Mouse (Mus musculus) neural tube, embryonic 14.5 days (tissue): ENCODE measurements at regions not wholly inside any gene's neighbourhood (a gene's known extent, or its start where the extent isn't known, plus 50 kb on each side); places are given as distances from the start of the nearest gene placed in this dataset.
A peak's percentile ranks its signal among the peaks of the same experiment; 100 is the strongest.

Source experiments
- ATAC-seq: fragments of 200-750 bp; cut with Nextera tagmentation; 2 replicates; pipeline ENCODE4 v1.8.0; 2017; ENCODE audit warnings: low read depth, mild to moderate bottlenecking, moderate TSS enrichment, moderate library complexity
- H3K27ac ChIP-seq: fragments of 300-500 bp; sonication (generic); 2 replicates; pipeline ENCODE4 v1.5.1; 2014; ENCODE audit warnings: low read depth, mild to moderate bottlenecking, control low read depth, low read length, moderate library complexity, mixed read lengths
- H3K27me3 ChIP-seq: fragments of 300-500 bp; sonication (generic); 2 replicates; pipeline ENCODE4 v1.6.1; 2014; ENCODE audit warnings: low read length; ENCODE audit not compliant: control insufficient read depth, insufficient read depth
- H3K36me3 ChIP-seq: fragments of 300-500 bp; sonication (generic); 2 replicates; pipeline ENCODE4 v1.6.1; 2014; ENCODE audit warnings: low read length, mixed read lengths; ENCODE audit not compliant: control insufficient read depth, insufficient read depth
- H3K4me1 ChIP-seq: fragments of 300-500 bp; sonication (generic); 2 replicates; pipeline ENCODE4 v1.6.1; 2014; ENCODE audit warnings: low read length; ENCODE audit not compliant: control insufficient read depth, insufficient read depth
- H3K4me2 ChIP-seq: fragments of 300-500 bp; sonication (generic); 2 replicates; pipeline ENCODE4 v1.6.1; 2014; ENCODE audit warnings: mild to moderate bottlenecking, low read depth, low read length, control low read depth
- H3K4me3 ChIP-seq: fragments of 300-500 bp; sonication (generic); 2 replicates; pipeline ENCODE4 v1.5.1; 2014; ENCODE audit warnings: low read depth, low read length, control low read depth, mixed read lengths
- H3K9ac ChIP-seq: fragments of 300-500 bp; sonication (generic); replicated peaks from 2 replicates; pipeline ENCODE4 v1.6.1; 2014; ENCODE audit warnings: low read depth, mild to moderate bottlenecking, control low read depth, low read length, mixed read lengths
- H3K9me3 ChIP-seq: fragments of 300-500 bp; sonication (generic); 2 replicates; pipeline ENCODE4 v1.6.1; 2016; ENCODE audit warnings: low read length; ENCODE audit not compliant: control insufficient read depth
- WGBS: fragments of 180-500 bp; shearing (Covaris S2); extraction: QIAGEN DNeasy Blood & Tissue Kit; methylation state at CpG from one replicate; pipeline ENCODE4 v1.1.7; 2014; 5-methylcytosine and 5-hydroxymethylcytosine counted together

GRCm38 (mm10) chr6:16999451-17000139, 65.4 kb upstream of the Tes start:
- Histone ChIP-seq H3K27ac (no peak overlapping the region), H3K9ac (no peak overlapping the region), H3K27me3 (no peaks in the 10 kb centered on the region), H3K4me3 (peak overlapping the region; percentile 17), H3K36me3 (no peaks in the 10 kb centered on the region), H3K9me3 (no peaks in the 10 kb centered on the region), H3K4me2 (peak overlapping the region; percentile 55), H3K4me1 (peaks cover 4% of the 10 kb centered on the region; the same call in 1 of the 2 replicates)
- ATAC-seq = peak; percentile 68; the same call in 1 of the 2 replicates
- 30% methylated on average over 21 of the region's 21 CpGs for WGBS

DNA sequence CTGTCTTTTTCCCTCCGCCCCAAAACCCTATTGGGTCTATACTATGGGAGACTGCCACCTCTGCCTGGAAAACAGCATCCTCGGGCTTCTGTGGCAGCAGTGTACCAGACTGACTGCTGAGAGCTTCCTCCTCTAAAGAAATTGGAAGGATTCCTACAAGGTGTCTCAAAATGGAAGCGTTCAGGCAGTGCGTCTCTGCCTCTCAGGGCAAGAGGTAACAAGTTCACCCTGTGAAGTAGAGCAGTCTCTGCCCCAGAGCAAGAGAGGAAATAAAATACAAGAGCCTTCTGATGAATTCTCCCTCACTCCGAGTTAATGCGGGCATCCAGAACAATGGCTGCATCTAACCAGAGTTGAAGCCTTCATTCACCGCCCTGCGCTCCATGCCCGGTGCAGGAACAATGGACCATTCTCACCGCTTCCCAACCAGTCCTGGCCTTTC, 69.4 kb upstream of the Tes start:
- peak overlapping the region; percentile 17; the same call in 1 of the 2 replicates for H3K4me3 ChIP-seq
- no peaks in the 10 kb centered on the region for H3K27me3 ChIP-seq
- H3K9ac ChIP-seq = peak overlapping the region; percentile 21; the same call in 1 of the 2 replicates

DNA sequence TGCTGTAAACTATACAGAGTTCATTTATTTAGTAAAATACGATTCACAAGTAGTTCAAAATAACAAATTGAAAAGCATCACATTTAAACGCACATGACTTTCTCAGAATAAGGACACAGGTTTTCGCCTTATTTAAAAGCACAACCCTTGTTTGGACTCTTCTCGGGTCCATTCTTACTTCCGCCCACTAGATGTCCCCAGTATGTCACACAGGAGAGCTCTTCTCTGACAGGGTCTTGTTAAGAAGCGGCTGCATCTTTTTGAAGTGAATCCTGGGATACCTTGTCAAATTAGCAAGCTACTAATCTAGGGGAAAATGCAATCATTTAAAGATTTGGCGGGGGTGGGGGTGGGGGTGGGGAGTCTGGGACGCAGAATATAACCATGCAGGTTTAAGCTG, 70.2 kb upstream of the Tes start:
- Histone ChIP-seq H3K9ac (no peak overlapping the region), H3K4me1 (peaks cover 4% of the 10 kb centered on the region; the same call in 1 of the 2 replicates), H3K36me3 (no peaks in the 10 kb centered on the region), H3K27ac (no peak overlapping the region), H3K4me3 (no peak overlapping the region), H3K27me3 (no peaks in the 10 kb centered on the region), H3K9me3 (no peaks in the 10 kb centered on the region), H3K4me2 (no peak overlapping the region)
- peak; percentile 86 for ATAC-seq
- WGBS = 7% methylated on average over 8 of the region's 8 CpGs

More for the DNA sequence above, 69.4 kb upstream of the Tes start:
- Histone ChIP-seq H3K27ac (no peak overlapping the region), H3K9me3 (no peaks in the 10 kb centered on the region), H3K36me3 (no peaks in the 10 kb centered on the region), H3K4me2 (peak overlapping the region; percentile 44), H3K4me1 (peaks cover 4% of the 10 kb centered on the region; the same call in 1 of the 2 replicates)
- peak; percentile 60; the same call in 1 of the 2 replicates for ATAC-seq
- WGBS = 15% methylated on average over 10 of the region's 10 CpGs

DNA sequence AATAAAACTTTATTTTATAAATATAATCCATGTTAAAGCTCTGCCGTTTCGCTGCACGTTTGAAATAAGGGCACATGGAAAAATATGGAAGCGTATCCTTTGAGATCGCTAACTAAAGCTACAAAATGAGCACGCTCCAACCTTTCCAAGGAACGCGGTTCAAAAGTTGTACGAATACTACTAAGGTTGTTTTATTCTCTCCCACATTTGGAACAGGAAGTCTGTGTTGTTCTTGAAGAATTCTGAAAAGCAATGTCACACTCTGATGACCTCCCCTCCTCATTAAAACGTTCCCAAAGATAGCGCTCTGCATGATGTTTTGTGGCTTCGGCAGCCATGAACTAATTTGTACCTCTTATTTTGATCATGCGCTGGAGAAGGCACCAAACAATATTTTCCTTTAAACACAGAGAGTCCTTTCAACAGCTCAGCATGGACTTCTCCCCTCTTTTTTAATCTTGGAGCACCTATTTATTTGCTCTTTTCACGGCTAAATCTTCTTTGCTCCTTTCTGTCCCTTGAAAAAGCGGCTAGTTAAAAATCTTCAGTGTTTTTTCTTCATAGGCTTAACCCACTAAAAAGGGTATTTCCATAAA, 72.9 kb upstream of the Tes start:
- ATAC-seq = no peak
- Histone ChIP-seq H3K4me3 (no peak overlapping the region), H3K27ac (no peak overlapping the region), H3K27me3 (no peaks in the 10 kb centered on the region), H3K36me3 (no peaks in the 10 kb centered on the region), H3K4me1 (peaks cover 4% of the 10 kb centered on the region; the same call in 1 of the 2 replicates), H3K9me3 (no peaks in the 10 kb centered on the region), H3K9ac (no peak overlapping the region), H3K4me2 (no peak overlapping the region)
- WGBS = 65% methylated on average over 15 of the region's 15 CpGs

DNA sequence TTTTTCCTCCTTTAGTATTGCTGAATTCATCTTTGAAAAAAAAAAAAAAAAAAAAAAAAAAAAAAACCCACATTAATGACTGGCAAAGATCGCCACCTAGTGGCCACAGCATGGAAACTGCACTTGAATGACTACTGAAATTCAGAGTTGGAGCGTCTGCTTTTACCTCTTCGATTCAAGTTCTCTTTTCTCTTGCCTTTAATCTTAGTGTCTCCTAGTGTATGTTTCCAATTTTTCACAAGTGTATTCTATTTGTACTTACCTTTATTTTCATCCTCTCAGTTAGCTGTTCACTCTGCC, 79.9 kb upstream of the Tfec start:
- Histone ChIP-seq H3K27me3 (no peaks in the 10 kb centered on the region), H3K27ac (no peak overlapping the region), H3K4me2 (no peak overlapping the region), H3K9ac (no peak overlapping the region), H3K36me3 (no peaks in the 10 kb centered on the region), H3K9me3 (no peaks in the 10 kb centered on the region), H3K4me3 (no peak overlapping the region), H3K4me1 (no peaks in the 10 kb centered on the region)
- ATAC-seq = no peak; the same call in 1 of the 2 replicates
- 33% methylated on average over 3 of the region's 3 CpGs for WGBS

- ATAC-seq = no peak
- Histone ChIP-seq H3K4me1 (no peaks in the 10 kb centered on the region), H3K4me2 (no peak overlapping the region), H3K36me3 (no peaks in the 10 kb centered on the region), H3K9ac (no peak overlapping the region), H3K9me3 (no peaks in the 10 kb centered on the region), H3K4me3 (no peak overlapping the region), H3K27me3 (no peaks in the 10 kb centered on the region), H3K27ac (no peak overlapping the region)
- 67% methylated on average over 14 of the region's 14 CpGs for WGBS
These were observed 79.4 kb upstream of the Tfec start for GRCm38 (mm10) chr6:16977392-16978205.

DNA sequence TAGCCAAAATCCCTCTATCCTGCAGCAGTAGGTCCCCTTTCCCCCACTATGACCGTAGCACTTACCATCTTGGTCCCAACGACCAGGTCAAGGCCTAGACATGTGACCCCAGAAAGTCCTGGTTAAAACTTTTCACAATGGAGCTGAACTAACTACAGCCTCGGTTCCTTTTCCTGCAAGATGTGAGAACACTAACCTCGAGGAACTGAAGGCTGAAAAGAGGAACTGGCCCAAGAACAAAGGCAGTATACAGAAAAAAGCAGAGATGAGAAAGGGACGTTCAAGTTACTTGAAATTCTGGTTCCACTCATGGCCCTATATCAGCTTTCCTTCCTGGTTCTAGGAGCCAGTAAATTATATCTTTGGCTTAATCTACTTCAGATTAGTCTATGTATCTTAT, 67.4 kb upstream of the Tfec start:
- no peak overlapping the region for H3K9ac ChIP-seq
- H3K27me3 ChIP-seq = no peaks in the 10 kb centered on the region
- no peak for ATAC-seq
- WGBS = 79% methylated on average over 5 of the region's 5 CpGs
- H3K4me3 ChIP-seq = no peak overlapping the region
- H3K36me3 ChIP-seq = no peaks in the 10 kb centered on the region
- no peaks in the 10 kb centered on the region for H3K9me3 ChIP-seq
- H3K27ac ChIP-seq = no peak overlapping the region
- no peaks in the 10 kb centered on the region for H3K4me1 ChIP-seq
- H3K4me2 ChIP-seq = no peak overlapping the region

DNA sequence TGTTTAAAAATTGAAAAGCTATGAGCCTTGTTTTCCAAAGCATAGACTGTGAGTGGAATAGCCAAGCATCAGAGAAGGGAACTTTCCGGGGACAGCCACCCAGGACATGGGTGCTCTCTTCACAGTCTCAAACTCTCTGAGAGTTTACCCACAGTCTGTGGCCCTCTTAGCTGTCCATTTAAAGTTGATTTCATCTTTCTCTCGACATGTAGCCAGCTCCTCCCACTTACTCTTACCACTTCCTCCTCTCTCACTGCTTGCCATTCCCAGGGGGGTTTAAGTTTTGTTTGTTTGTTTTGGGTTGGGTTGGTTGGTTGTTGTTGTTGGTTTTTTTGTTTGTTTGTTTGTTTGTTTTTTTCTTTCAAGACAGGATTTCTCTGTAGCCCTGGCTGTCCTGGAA, 66.1 kb upstream of the Tfec start:
- no peaks in the 10 kb centered on the region for H3K4me1 ChIP-seq
- no peak overlapping the region for H3K9ac ChIP-seq
- no peak overlapping the region for H3K27ac ChIP-seq
- ATAC-seq = no peak
- H3K36me3 ChIP-seq = no peaks in the 10 kb centered on the region
- no peaks in the 10 kb centered on the region for H3K9me3 ChIP-seq
- 84% methylated on average over 2 of the region's 2 CpGs for WGBS
- no peak overlapping the region for H3K4me3 ChIP-seq
- no peaks in the 10 kb centered on the region for H3K27me3 ChIP-seq
- no peak overlapping the region for H3K4me2 ChIP-seq

DNA sequence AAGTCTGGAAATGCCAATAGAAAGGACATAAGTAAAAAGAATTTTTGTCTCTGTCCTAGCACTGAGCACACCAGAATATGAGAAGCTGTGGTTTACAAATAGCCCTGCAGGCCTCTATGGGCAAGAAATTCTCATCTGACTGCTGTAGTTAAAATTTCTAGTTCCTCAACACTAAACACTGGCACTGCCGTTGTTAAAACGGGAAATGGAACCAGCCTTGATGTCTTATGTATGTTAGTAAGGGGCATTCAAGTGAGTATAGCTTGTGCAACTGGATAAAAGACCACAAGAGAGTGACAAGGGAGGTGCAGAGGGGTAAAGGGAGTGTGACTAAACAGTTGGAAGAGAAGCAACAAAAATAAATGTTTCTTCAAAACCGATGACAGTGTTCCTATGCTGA, 65.7 kb upstream of the Tfec start:
- Histone ChIP-seq H3K9ac (no peak overlapping the region), H3K4me3 (no peak overlapping the region), H3K27me3 (no peaks in the 10 kb centered on the region), H3K9me3 (no peaks in the 10 kb centered on the region), H3K27ac (no peak overlapping the region), H3K4me1 (no peaks in the 10 kb centered on the region), H3K36me3 (no peaks in the 10 kb centered on the region), H3K4me2 (no peak overlapping the region)
- ATAC-seq = no peak
- 90% methylated on average over 3 of the region's 3 CpGs for WGBS
